ENCODE assay signal across 8 mouse cellular contexts in genomic region chr19:59454196-59454595, GRCm38 (mm10). TPM values are rescaled to one million over a fixed set of nuclear protein-coding genes. Genes with fewer than 3 reads are reported as not detected.
DNase-seq lines count a peak whose midpoint lies in the region; ATAC-seq and TF ChIP-seq lines count a peak whose summit lies in the region.
"Had no signal": no experiment of that assay in that cellular context is flagged by ENCODE, and none has a peak within 500 bp of the region (broad histone marks: within the 10 kb centered on the region; RNA-seq: fewer than 3 reads in every experiment).

No protein-coding gene starts in this region.

- WGBS in bone marrow, adult 2 months = under 1% methylated on average over 18 of the region's 18 CpGs
- WGBS in forebrain, embryonic 11.5 days = 0% methylated on average over 18 of the region's 18 CpGs
- WGBS in hindbrain, embryonic 12.5 days = under 1% methylated on average over 18 of the region's 18 CpGs
- under 1% methylated on average over 18 of the region's 18 CpGs for WGBS in midbrain, embryonic 12.5 days

- no peak overlapping the region for H3K27ac ChIP-seq in bone marrow, adult 2 months (ENCODE audit: control insufficient read depth, insufficient read depth, low read depth, low read length, poor library complexity)
- H3K27ac ChIP-seq in forebrain, embryonic 11.5 days (ENCODE audit: low read depth, low read length) = no peak overlapping the region
- no peak overlapping the region for H3K27ac ChIP-seq in hindbrain, embryonic 12.5 days
- no peak overlapping the region for H3K27ac ChIP-seq in midbrain, embryonic 12.5 days (replicated peaks)
- H3K27ac ChIP-seq: heart, embryonic 15.5 days had no signal

- H3K36me3 ChIP-seq in forebrain, embryonic 11.5 days (ENCODE audit: control insufficient read depth, insufficient read depth, low read length) = no peaks in the 10 kb centered on the region
- H3K36me3 ChIP-seq in hindbrain, embryonic 12.5 days = no peaks in the 10 kb centered on the region
- H3K36me3 ChIP-seq in midbrain, embryonic 12.5 days = no peaks in the 10 kb centered on the region
- no peaks in the 10 kb centered on the region for H3K36me3 ChIP-seq in splenic B cell, adult 2 months (ENCODE audit: control insufficient read depth, insufficient read depth, low read length, poor library complexity, severe bottlenecking)
- H3K36me3 ChIP-seq: heart, embryonic 15.5 days had no signal

- H3K4me2 ChIP-seq in forebrain, embryonic 11.5 days (ENCODE audit: low read depth, low read length, severe bottlenecking) = peak overlapping the region; percentile 72
- no peak overlapping the region for H3K4me2 ChIP-seq in hindbrain, embryonic 12.5 days (replicated peaks)
- peak overlapping the region; percentile 18 for H3K4me2 ChIP-seq in midbrain, embryonic 12.5 days (replicated peaks)
- H3K4me2 ChIP-seq: heart, embryonic 15.5 days had no signal

- peaks cover 37% of the 10 kb centered on the region for H3K27me3 ChIP-seq in forebrain, embryonic 11.5 days (ENCODE audit: control insufficient read depth, insufficient read depth, low read length)
- H3K27me3 ChIP-seq in hindbrain, embryonic 12.5 days = peaks cover 96% of the 10 kb centered on the region
- H3K27me3 ChIP-seq in midbrain, embryonic 12.5 days = peaks cover 97% of the 10 kb centered on the region
- H3K27me3 ChIP-seq in splenic B cell, adult 2 months (ENCODE audit: control insufficient read depth, insufficient read depth, low read length, poor library complexity, severe bottlenecking) = no peaks in the 10 kb centered on the region; the same call in 1 of the 2 replicates

- intact Hi-C loops in left cerebral cortex, postnatal 10 days (cut with DNase I) = loop anchor here (2.0 to 5.0 kb wide), 2 partner anchors 691 to 858 kb away; no protein-coding TSS in a partner anchor

- H3K9me3 ChIP-seq in forebrain, embryonic 11.5 days (ENCODE audit: control insufficient read depth, low read length) = no peaks in the 10 kb centered on the region
- H3K9me3 ChIP-seq in hindbrain, embryonic 12.5 days (replicated peaks) = no peaks in the 10 kb centered on the region
- no peaks in the 10 kb centered on the region for H3K9me3 ChIP-seq in midbrain, embryonic 12.5 days
- H3K9me3 ChIP-seq: heart, embryonic 15.5 days had no signal

- no peaks in the 10 kb centered on the region for H3K4me1 ChIP-seq in bone marrow, adult 2 months (ENCODE audit: control insufficient read depth, insufficient read depth, low read length)
- peaks cover 14% of the 10 kb centered on the region for H3K4me1 ChIP-seq in forebrain, embryonic 11.5 days (replicated peaks; ENCODE audit: control insufficient read depth, insufficient read depth, low read length)
- peaks cover 18% of the 10 kb centered on the region for H3K4me1 ChIP-seq in hindbrain, embryonic 12.5 days
- H3K4me1 ChIP-seq in midbrain, embryonic 12.5 days = peaks cover 37% of the 10 kb centered on the region

- no peak for TF ChIP-seq POLR2A in bone marrow, adult 2 months (IDR thresholded peaks at IDR 0.05; ENCODE audit: borderline replicate concordance, control insufficient read depth, low read depth, low read length)

- no peak for ATAC-seq in forebrain, embryonic 11.5 days (replicated peaks; ENCODE audit: low FRiP score)
- ATAC-seq in hindbrain, embryonic 12.5 days (ENCODE audit: low FRiP score) = peak; percentile 84
- ATAC-seq in midbrain, embryonic 12.5 days (ENCODE audit: low FRiP score, low read depth) = 0 out of 2 replicates have a peak, but pooled peaks have one; percentile 60

- peak; percentile 72 for DNase-seq in Muller cell, postnatal 12 days (ENCODE audit: inconsistent ontology term)
- peak; percentile 92 for DNase-seq in forebrain, embryonic 11.5 days (ENCODE audit: low spot score)
- DNase-seq in left cerebral cortex, postnatal 10 days (ENCODE audit: extremely low spot score in 1 of 2, low spot score in 2 of 2) = peak; percentile 62 to 81
- DNase-seq in splenic B cell, adult 2 months (ENCODE audit: low read depth, low spot score) = peak; percentile 59

- peak; percentile 66; the same call in 1 of the 2 replicates for TF ChIP-seq CTCF in bone marrow, adult 2 months (IDR thresholded peaks at IDR 0.05; ENCODE audit: control insufficient read depth, insufficient read depth, low read length)

- peak overlapping the region; percentile 46 for H3K9ac ChIP-seq in forebrain, embryonic 11.5 days (ENCODE audit: low read length)
- no peak overlapping the region for H3K9ac ChIP-seq in hindbrain, embryonic 12.5 days
- H3K9ac ChIP-seq in midbrain, embryonic 12.5 days (replicated peaks) = 0 out of 2 replicates have a peak overlapping the region, but pooled peaks have one; percentile 6
- H3K9ac ChIP-seq: heart, embryonic 15.5 days had no signal

- H3K4me3 ChIP-seq in bone marrow, adult 2 months (replicated peaks; ENCODE audit: control insufficient read depth, low read depth, low read length) = no peak overlapping the region
- peak overlapping the region; percentile 5; the same call in 1 of the 2 replicates for H3K4me3 ChIP-seq in forebrain, embryonic 11.5 days (ENCODE audit: low read depth, low read length)
- no peak overlapping the region for H3K4me3 ChIP-seq in hindbrain, embryonic 12.5 days
- no peak overlapping the region for H3K4me3 ChIP-seq in midbrain, embryonic 12.5 days
- H3K4me3 ChIP-seq: heart, embryonic 15.5 days had no signal

RNA-seq across cellular contexts. Expression of gene Emx2, which starts 4.0 kb away (rescaled TPM):
- polyA plus RNA-seq in bone marrow, adult 2 months (2011; ENCODE audit: insufficient read depth, insufficient read length, low replicate concordance, missing spikeins) = not detected in 2 replicates
- 75.6 and 78.9 TPM in 2 replicates for polyA plus RNA-seq in forebrain, embryonic 11.5 days (2014; fragmentation: Nextera tagmentation; extraction: Ambion mirVana)
- polyA plus RNA-seq in hindbrain, embryonic 12.5 days (2016; fragmentation: Nextera tagmentation; extraction: Ambion mirVana) = 2.8 and 4.8 TPM in 2 replicates
- 10 to 100 TPM in 1 of 2 experiments, 1 to 10 TPM in 1; 9.0 to 10.2 TPM for total RNA-seq in left cerebral cortex, postnatal 10 days (2021)
- 17.9 and 23.7 TPM in 2 replicates for polyA plus RNA-seq in midbrain, embryonic 12.5 days (2016; fragmentation: Nextera tagmentation; extraction: Ambion mirVana)
- polyA plus RNA-seq: heart, embryonic 15.5 days had no signal
